Mouse (Mus musculus) olfactory bulb, adult 2 months (tissue): ENCODE results near the gene Gm44511. TPM values are rescaled to one million over a fixed set of nuclear protein-coding genes. Genes with fewer than 3 reads are reported as not detected.
"Not testable (repeated sequence)": the region's sequence is repeated elsewhere in the genome, so short reads cannot be mapped to it uniquely, and the experiment has no call there.

Source experiments
- H3K27ac ChIP-seq: fragments of 200-500 bp; 2 replicates; pipeline ENCODE4 v1.5.1; 2012; ENCODE audit warnings: low read depth, low read length; ENCODE audit not compliant: insufficient read depth
- H3K4me1 ChIP-seq: fragments of 200-500 bp; 2 replicates; pipeline ENCODE4 v1.6.1; 2012; ENCODE audit warnings: low read length; ENCODE audit not compliant: control insufficient read depth, insufficient read depth
- H3K4me3 ChIP-seq: fragments of 200-500 bp; 2 replicates; pipeline ENCODE4 v1.5.1; 2012; ENCODE audit warnings: mild to moderate bottlenecking, low read depth, low read length, moderate library complexity; ENCODE audit not compliant: insufficient read depth
- CTCF ChIP-seq: fragments of 200-500 bp; IDR thresholded peaks from 2 replicates; pipeline ENCODE4 v1.5.1; 2012; ENCODE audit warnings: low read depth, mild to moderate bottlenecking, low read length, moderate library complexity; ENCODE audit not compliant: insufficient read depth
- POLR2A ChIP-seq: fragments of 200-500 bp; IDR thresholded peaks from 2 replicates; pipeline ENCODE4 v1.6.1; 2012; ENCODE audit warnings: mild to moderate bottlenecking, low read depth, low read length, moderate library complexity; ENCODE audit not compliant: insufficient read depth
- WGBS: fragments of 180-500 bp; shearing (Covaris S2); methylation state at CpG from one replicate; pipeline ENCODE4 v1.1.7; 2018; 5-methylcytosine and 5-hydroxymethylcytosine counted together
- polyA plus RNA-seq: library from polyadenylated mRNA; stranded (reverse); fragments of >200 nt; gene quantifications from 2 replicates; pipeline ENCODE4 v1.2.4, GENCODE M21; 2012; ENCODE audit warnings: low replicate concordance; ENCODE audit not compliant: missing spikeins, insufficient read depth, insufficient read length

Gm44511 gene
- polyA plus RNA-seq, 1 experiment: not detected

- 31% methylated on average over 8 of the region's 8 CpGs for WGBS
- H3K4me3 ChIP-seq: peak overlapping the region; percentile 9; the same call in 1 of the 2 replicates
- H3K27ac ChIP-seq: peak overlapping the region; percentile 71
- H3K4me1 ChIP-seq: not testable (repeated sequence)
These were observed 72.4 kb downstream of the Gm44511 start for GRCm38 (mm10) chr6:128753610-128754224.

- not testable (repeated sequence) for H3K4me3 ChIP-seq, H3K4me1 ChIP-seq, H3K27ac ChIP-seq
- 66% methylated on average over 6 of the region's 6 CpGs for WGBS
These were observed 79.1 kb downstream of the Gm44511 start for GRCm38 (mm10) chr6:128747006-128747405.

- Histone ChIP-seq H3K4me1 (no peaks in the 10 kb centered on the region), H3K4me3 (no peak overlapping the region), H3K27ac (no peak overlapping the region)
- TF ChIP-seq CTCF (no peak), POLR2A (no peak)
- 91% methylated on average over 7 of the region's 7 CpGs for WGBS
These were observed 88.7 kb downstream of the Gm44511 start for GRCm38 (mm10) chr6:128737445-128737844.

- H3K4me1 ChIP-seq: no peaks in the 10 kb centered on the region
- H3K4me3 ChIP-seq: no peak overlapping the region
- H3K27ac ChIP-seq: no peak overlapping the region
- TF ChIP-seq CTCF (no peak), POLR2A (no peak)
These were observed 90.0 kb downstream of the Gm44511 start for GRCm38 (mm10) chr6:128736100-128736499.

- no peak for TF ChIP-seq CTCF
- TF ChIP-seq POLR2A: no peak
- no peaks in the 10 kb centered on the region for H3K4me1 ChIP-seq
These were observed 91.2 kb downstream of the Gm44511 start for GRCm38 (mm10) chr6:128734896-128735295.

GRCm38 (mm10) chr6:128733908-128734679, 92.0 kb downstream of the Gm44511 start:
- WGBS: 74% methylated on average over 5 of the region's 5 CpGs
- TF ChIP-seq POLR2A (no peak), CTCF (no peak)
- H3K4me1 ChIP-seq: no peaks in the 10 kb centered on the region
- no peak overlapping the region for H3K27ac ChIP-seq
- no peak overlapping the region for H3K4me3 ChIP-seq

More at GRCm38 (mm10) chr6:128734896-128735295, 91.2 kb downstream of the Gm44511 start:
- Histone ChIP-seq H3K4me3 (no peak overlapping the region), H3K27ac (no peak overlapping the region)

GRCm38 (mm10) chr6:128732032-128732431, 94.1 kb downstream of the Gm44511 start:
- Histone ChIP-seq H3K4me3 (no peak overlapping the region), H3K4me1 (no peaks in the 10 kb centered on the region), H3K27ac (no peak overlapping the region)
- TF ChIP-seq CTCF (no peak), POLR2A (no peak)
- 87% methylated on average over 3 of the region's 3 CpGs for WGBS

Other genes starting within 250 kb of the Gm44511 start
- gene A2ml1, start 244.7 kb downstream of the Gm44511 start, polyA plus RNA-seq: not detected in 2 replicates
- not detected in 2 replicates for gene Klrb1a, start 202.8 kb downstream of the Gm44511 start, polyA plus RNA-seq
- gene Clec2h, start 163.9 kb downstream of the Gm44511 start, polyA plus RNA-seq: not detected in 2 replicates
- gene Klrb1, start 103.3 kb downstream of the Gm44511 start, polyA plus RNA-seq: not detected in 2 replicates
- gene Klrb1c, start 37.1 kb downstream of the Gm44511 start, polyA plus RNA-seq: not detected in 2 replicates
- not detected in 2 replicates for gene Klrb1b, start within 50 bp of the Gm44511 start, polyA plus RNA-seq
- gene Clec2i, start 61.3 kb upstream of the Gm44511 start, polyA plus RNA-seq: not detected in 2 replicates
- gene BC035044, start 64.8 kb upstream of the Gm44511 start, polyA plus RNA-seq: not detected in 2 replicates
- not detected in 2 replicates for gene Clec2g, start 108.1 kb upstream of the Gm44511 start, polyA plus RNA-seq
- not detected in 2 replicates for gene Klrb1f, start 219.6 kb upstream of the Gm44511 start, polyA plus RNA-seq